Mouse (Mus musculus) WW6 (cell line): ENCODE measurements around the gene Zfp553.

ENCODE experiments used
- DNase-seq: peaks from one replicate; pipeline ENCODE4 v3.0.0-alpha.2; 2013; ENCODE audit warnings: low read depth, low spot score

The Zfp553 gene

GRCm38 (mm10) chr7:127271093-127271492, 38.2 kb downstream of the Zfp553 start:
- DNase-seq, result no peak

GRCm38 (mm10) chr7:127272566-127272965, 39.7 kb downstream of the Zfp553 start:
- no peak for DNase-seq

GRCm38 (mm10) chr7:127273118-127273923, 40.5 kb downstream of the Zfp553 start:
- no peak for DNase-seq

GRCm38 (mm10) chr7:127273925-127274789, 41.3 kb downstream of the Zfp553 start, which contains the start of gene Sephs2:
Sephs2 (minus strand) TSS chr7:127274055.
- peak; percentile 81 for DNase-seq

- DNase-seq, result no peak
Observed at GRCm38 (mm10) chr7:127276519-127276961, 43.7 kb downstream of the Zfp553 start.

GRCm38 (mm10) chr7:127278311-127278710, 45.5 kb downstream of the Zfp553 start:
- no peak for DNase-seq

GRCm38 (mm10) chr7:127280092-127280491, 47.2 kb downstream of the Zfp553 start:
- no peak for DNase-seq

- no peak for DNase-seq
Observed at GRCm38 (mm10) chr7:127281114-127281513, 48.3 kb downstream of the Zfp553 start.

- DNase-seq, result no peak
Observed at GRCm38 (mm10) chr7:127282190-127282589, 49.3 kb downstream of the Zfp553 start.

- DNase-seq, result no peak
Observed at GRCm38 (mm10) chr7:127285154-127285553, 52.3 kb downstream of the Zfp553 start.
